Mouse (Mus musculus): ENCODE data around the gene Inka2. TPM values are rescaled to one million over a fixed set of nuclear protein-coding genes. Genes with fewer than 3 reads are reported as not detected.
A peak's percentile ranks its signal among the peaks of the same experiment; 100 is the strongest.

The Inka2 gene
- total and polyA plus RNA-seq, 3 experiments = 1.0 to 3.1 (median 2.5) TPM

DNA sequence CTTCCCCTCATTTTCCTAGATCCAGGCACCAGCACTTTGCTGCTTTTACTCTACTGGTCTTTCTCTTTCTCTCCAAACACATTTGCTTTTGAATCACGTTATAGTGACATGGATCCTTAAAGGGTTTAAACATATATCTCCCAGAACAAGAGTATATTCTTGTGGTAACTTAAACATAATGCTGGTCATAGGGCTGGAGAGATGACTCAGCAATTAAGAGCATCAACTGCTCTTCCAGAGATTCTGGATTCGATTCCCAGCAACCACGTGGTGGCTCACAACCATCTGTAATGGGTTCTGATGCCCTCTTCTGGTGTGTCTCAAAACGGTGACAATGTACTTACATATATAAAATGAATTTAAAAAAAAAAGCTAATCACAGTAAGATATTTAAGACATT lies 28.0 kb downstream of the Inka2 start:
- no peaks in the 10 kb centered on the region for H3K27me3 ChIP-seq (replicated peaks)
- dilution Hi-C loops (cut with MboI; ENCODE audit: extremely low pct_ligation_motif_present, extremely low pct_unique_long_range_greater_than_20kb, low sequenced_read_pairs) = no loop called here
- TF ChIP-seq MAFK (IDR thresholded peaks at IDR 0.05; ENCODE audit: insufficient replicate concordance, low read length) = peak; percentile 56; the same call in 1 of the 2 replicates
- TF ChIP-seq POLR2AphosphoS2 (IDR thresholded peaks at IDR 0.05; ENCODE audit: low read depth, low read length) = no peak
- TF ChIP-seq UBTF (IDR thresholded peaks at IDR 0.05; ENCODE audit: low read depth, low read length) = no peak
- TF ChIP-seq RCOR1 (conservative IDR thresholded peaks at IDR 0.05; ENCODE audit: low read depth, low read length) = no peak
- no peaks in the 10 kb centered on the region for H3K4me1 ChIP-seq (ENCODE audit: control insufficient read depth in 1 of 2, insufficient read depth in 2 of 2)
- H3K79me2 ChIP-seq (replicated peaks; ENCODE audit: control insufficient read depth, extremely low read depth, insufficient read depth, poor library complexity, severe bottlenecking) = no peaks in the 10 kb centered on the region
- no peak overlapping the region for H3K4me3 ChIP-seq (replicated peaks in 1 of 3; ENCODE audit: low read depth in 2 of 3, low read length in 2 of 3, poor library complexity in 1 of 3)
- no peak overlapping the region for H3K4me2 ChIP-seq (ENCODE audit: insufficient read depth, low read depth, poor library complexity, severe bottlenecking)
- no peak overlapping the region for H3K27ac ChIP-seq (ENCODE audit: insufficient read depth, low read depth)
- in situ Hi-C loops (cut with MboI; ENCODE audit: low pct_ligation_motif_present, low pct_unique_long_range_greater_than_20kb, low sequenced_read_pairs) = no loop called here
- DNase-seq (ENCODE audit: extremely low read depth) = no peak
- H3K9ac ChIP-seq (ENCODE audit: insufficient read depth, low read depth) = no peak overlapping the region
- peaks cover 31 to 76% of the 10 kb centered on the region in 2 experiments for H3K36me3 ChIP-seq (replicated peaks in 1 of 2; ENCODE audit: control insufficient read depth in 1 of 2, insufficient read depth in 1 of 2, low read length in 1 of 2)
- H3K9me3 ChIP-seq (replicated peaks; ENCODE audit: low read length) = no peaks in the 10 kb centered on the region

DNA sequence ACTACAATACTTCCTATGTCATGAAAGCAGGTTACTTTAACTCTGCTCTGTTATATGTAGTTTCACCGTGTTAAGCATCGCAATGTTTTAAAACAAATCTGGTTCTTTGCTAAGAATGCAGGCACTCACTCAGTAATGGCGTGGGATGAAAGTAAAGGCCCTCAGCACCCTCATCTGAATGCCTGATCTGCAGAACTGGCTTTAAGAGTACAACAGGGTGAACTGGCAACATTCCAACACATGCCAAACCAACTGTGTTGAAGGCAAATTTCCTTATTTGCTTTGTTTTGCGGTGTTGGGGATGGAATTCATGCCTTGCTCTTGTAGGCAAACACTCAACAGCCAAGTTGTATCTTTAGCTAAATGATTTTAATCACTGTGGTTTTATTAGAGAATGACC lies 29.1 kb downstream of the Inka2 start:
- H3K4me1 ChIP-seq (ENCODE audit: control insufficient read depth in 1 of 2, insufficient read depth in 2 of 2) = no peaks in the 10 kb centered on the region
- no peak for DNase-seq (ENCODE audit: extremely low read depth)
- no peak for TF ChIP-seq E2F4 (IDR thresholded peaks at IDR 0.05; ENCODE audit: insufficient replicate concordance, low read depth, low read length)
- TF ChIP-seq ETS1 (conservative IDR thresholded peaks at IDR 0.05; ENCODE audit: low read depth, low read length) = no peak
- TF ChIP-seq KAT2A (IDR thresholded peaks at IDR 0.05; ENCODE audit: insufficient replicate concordance, low read length) = no peak
- no peak for TF ChIP-seq JUN (IDR thresholded peaks at IDR 0.05; ENCODE audit: insufficient read depth, low read depth, low read length)
- no peak for TF ChIP-seq USF1 (IDR thresholded peaks at IDR 0.05; ENCODE audit: low read depth, low read length)
- TF ChIP-seq ELF1 (IDR thresholded peaks at IDR 0.05; ENCODE audit: low read depth, low read length) = no peak
- no peak for TF ChIP-seq RCOR1 (conservative IDR thresholded peaks at IDR 0.05; ENCODE audit: low read depth, low read length)
- no peak for TF ChIP-seq PAX5 (IDR thresholded peaks at IDR 0.05; ENCODE audit: low read length)
- no peak for TF ChIP-seq RAD21 (IDR thresholded peaks at IDR 0.05; ENCODE audit: low read depth, low read length)
- TF ChIP-seq USF2 (conservative IDR thresholded peaks at IDR 0.05; ENCODE audit: low read depth, low read length) = no peak
- H3K9ac ChIP-seq (ENCODE audit: insufficient read depth, low read depth) = no peak overlapping the region
- peaks cover 36 to 82% of the 10 kb centered on the region in 2 experiments for H3K36me3 ChIP-seq (replicated peaks in 1 of 2; ENCODE audit: control insufficient read depth in 1 of 2, insufficient read depth in 1 of 2, low read length in 1 of 2)
- in situ Hi-C loops (cut with MboI; ENCODE audit: low pct_ligation_motif_present, low pct_unique_long_range_greater_than_20kb, low sequenced_read_pairs) (no loop called here), dilution Hi-C loops (cut with MboI; ENCODE audit: extremely low pct_ligation_motif_present, extremely low pct_unique_long_range_greater_than_20kb, low sequenced_read_pairs) (no loop called here)
- H3K4me3 ChIP-seq (replicated peaks in 1 of 3; ENCODE audit: low read depth in 2 of 3, low read length in 2 of 3, poor library complexity in 1 of 3) = no peak overlapping the region
- H3K27me3 ChIP-seq (replicated peaks) = no peaks in the 10 kb centered on the region
- peaks cover 2% of the 10 kb centered on the region; the same call in 1 of the 2 replicates for H3K79me2 ChIP-seq (replicated peaks; ENCODE audit: control insufficient read depth, extremely low read depth, insufficient read depth, poor library complexity, severe bottlenecking)
- H3K27ac ChIP-seq (ENCODE audit: insufficient read depth, low read depth) = no peak overlapping the region
- no peak overlapping the region for H3K4me2 ChIP-seq (ENCODE audit: insufficient read depth, low read depth, poor library complexity, severe bottlenecking)
- H3K9me3 ChIP-seq (replicated peaks; ENCODE audit: low read length) = no peaks in the 10 kb centered on the region

DNA sequence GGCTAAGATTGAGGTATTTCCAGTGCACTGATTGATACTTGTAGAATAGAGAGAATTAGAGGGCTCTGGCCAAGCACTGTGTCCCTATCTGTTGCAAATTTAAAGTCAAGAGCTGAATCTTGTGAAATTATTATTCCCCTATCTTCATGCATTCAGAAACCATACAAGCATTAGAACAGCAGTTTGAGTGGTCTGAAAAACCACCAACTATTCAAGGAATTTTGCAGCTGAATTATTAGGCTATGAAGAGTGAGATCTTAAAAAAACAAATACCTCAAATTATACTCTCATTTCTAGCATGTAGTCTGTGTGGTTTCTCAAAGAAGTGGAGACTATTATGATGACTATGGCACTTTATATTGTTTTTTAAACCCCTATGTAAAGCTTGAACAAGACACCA lies 30.9 kb downstream of the Inka2 start:
- dilution Hi-C loops (cut with MboI; ENCODE audit: extremely low pct_ligation_motif_present, extremely low pct_unique_long_range_greater_than_20kb, low sequenced_read_pairs) (no loop called here), in situ Hi-C loops (cut with MboI; ENCODE audit: low pct_ligation_motif_present, low pct_unique_long_range_greater_than_20kb, low sequenced_read_pairs) (no loop called here)
- no peaks in the 10 kb centered on the region for H3K9me3 ChIP-seq (replicated peaks; ENCODE audit: low read length)
- TF ChIP-seq MYC (IDR thresholded peaks at IDR 0.05; ENCODE audit: low read depth, low read length) = no peak
- peaks cover 2% of the 10 kb centered on the region; the same call in 1 of the 2 replicates for H3K79me2 ChIP-seq (replicated peaks; ENCODE audit: control insufficient read depth, extremely low read depth, insufficient read depth, poor library complexity, severe bottlenecking)
- H3K36me3 ChIP-seq (replicated peaks in 1 of 2; ENCODE audit: control insufficient read depth in 1 of 2, insufficient read depth in 1 of 2, low read length in 1 of 2) = peaks cover 37 to 83% of the 10 kb centered on the region in 2 experiments
- H3K27me3 ChIP-seq (replicated peaks) = no peaks in the 10 kb centered on the region
- H3K4me1 ChIP-seq (ENCODE audit: control insufficient read depth in 1 of 2, insufficient read depth in 2 of 2) = no peaks in the 10 kb centered on the region
- no peak overlapping the region for H3K4me3 ChIP-seq (replicated peaks in 1 of 3; ENCODE audit: low read depth in 2 of 3, low read length in 2 of 3, poor library complexity in 1 of 3)
- no peak overlapping the region for H3K9ac ChIP-seq (ENCODE audit: insufficient read depth, low read depth)
- H3K4me2 ChIP-seq (ENCODE audit: insufficient read depth, low read depth, poor library complexity, severe bottlenecking) = no peak overlapping the region
- no peak for DNase-seq (ENCODE audit: extremely low read depth)
- H3K27ac ChIP-seq (ENCODE audit: insufficient read depth, low read depth) = no peak overlapping the region
